Mouse (Mus musculus) frontal cortex, postnatal 25 days (tissue): ENCODE measurements at regions not wholly inside any gene's neighbourhood (a gene's known extent, or its start where the extent isn't known, plus 50 kb on each side); places are given as distances from the start of the nearest gene placed in this dataset.

Experiments used
- DNase-seq, 2 experiments: peaks; one replicate each; pipeline ENCODE4 v3.0.0; 2022; ENCODE audit warnings: low spot score in 2 of 2

GRCm38 (mm10) chr14:90488301-90488700 lies 2017.1 kb upstream of the Pcdh20 start:
- DNase-seq = no peak

- DNase-seq = no peak
These were observed 1976.8 kb upstream of the Pcdh20 start for GRCm38 (mm10) chr14:90447971-90448370.

- DNase-seq = peak; percentile 22 to 41
These were observed 1961.8 kb upstream of the Pcdh20 start for GRCm38 (mm10) chr14:90432874-90433543.

GRCm38 (mm10) chr14:90412707-90413106 lies 1941.5 kb upstream of the Pcdh20 start:
- DNase-seq = no peak

GRCm38 (mm10) chr14:90406350-90406749 lies 1935.2 kb upstream of the Pcdh20 start:
- no peak for DNase-seq

GRCm38 (mm10) chr14:90405476-90405875 lies 1934.3 kb upstream of the Pcdh20 start:
- no peak for DNase-seq

GRCm38 (mm10) chr14:90367256-90367936 lies 1896.2 kb upstream of the Pcdh20 start:
- no peak for DNase-seq

- no peak for DNase-seq
These were observed 1863.3 kb upstream of the Pcdh20 start for GRCm38 (mm10) chr14:90334541-90334940.

- DNase-seq = peak in 1 of 2 experiments; percentile 12
These were observed 1824.3 kb upstream of the Pcdh20 start for GRCm38 (mm10) chr14:90295456-90295855.

- DNase-seq = no peak
These were observed 1774.8 kb upstream of the Pcdh20 start for GRCm38 (mm10) chr14:90246042-90246441.

- DNase-seq = no peak
These were observed 1761.5 kb upstream of the Pcdh20 start for GRCm38 (mm10) chr14:90232661-90233060.

GRCm38 (mm10) chr14:90200294-90200693 lies 1729.1 kb upstream of the Pcdh20 start:
- DNase-seq = no peak

GRCm38 (mm10) chr14:90197791-90198190 lies 1726.6 kb upstream of the Pcdh20 start:
- no peak for DNase-seq

GRCm38 (mm10) chr14:90172729-90173128 lies 1701.5 kb upstream of the Pcdh20 start:
- DNase-seq = no peak
